Mouse (Mus musculus): ENCODE data around the gene Mrpl46.

The Mrpl46 gene

GRCm38 (mm10) chr7:78769075-78769652, 14.2 kb downstream of the Mrpl46 start:
- no peak for DNase-seq (ENCODE audit: low read depth, low spot score)

GRCm38 (mm10) chr7:78767929-78768531, 15.3 kb downstream of the Mrpl46 start:
- DNase-seq (ENCODE audit: low read depth, low spot score), result no peak

- DNase-seq (ENCODE audit: low read depth, low spot score), result peak; percentile 64
Observed at GRCm38 (mm10) chr7:78766019-78766683, 17.2 kb downstream of the Mrpl46 start.

GRCm38 (mm10) chr7:78765215-78765631, 18.1 kb downstream of the Mrpl46 start:
- DNase-seq (ENCODE audit: low read depth, low spot score), result no peak

DNA sequence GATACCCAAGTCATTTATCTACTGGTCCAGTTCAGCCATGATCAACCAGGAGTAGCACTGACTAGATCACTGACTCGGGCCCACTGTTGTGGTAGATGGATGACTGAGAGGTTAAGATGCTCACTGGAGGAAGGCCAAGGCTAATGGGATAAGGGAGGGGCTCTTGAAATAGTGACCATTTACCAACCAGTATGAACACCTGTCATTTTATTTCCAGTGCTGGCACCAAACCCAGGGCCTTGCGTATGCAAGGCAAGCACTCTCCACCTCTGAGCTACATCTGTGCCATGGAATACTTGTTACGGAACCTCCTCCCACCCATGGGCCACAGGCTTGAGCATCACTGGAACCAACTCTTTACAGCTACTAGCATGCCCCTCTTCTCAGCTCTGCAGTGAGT, 19.5 kb downstream of the Mrpl46 start:
- DNase-seq (ENCODE audit: low read depth, low spot score), result no peak

DNA sequence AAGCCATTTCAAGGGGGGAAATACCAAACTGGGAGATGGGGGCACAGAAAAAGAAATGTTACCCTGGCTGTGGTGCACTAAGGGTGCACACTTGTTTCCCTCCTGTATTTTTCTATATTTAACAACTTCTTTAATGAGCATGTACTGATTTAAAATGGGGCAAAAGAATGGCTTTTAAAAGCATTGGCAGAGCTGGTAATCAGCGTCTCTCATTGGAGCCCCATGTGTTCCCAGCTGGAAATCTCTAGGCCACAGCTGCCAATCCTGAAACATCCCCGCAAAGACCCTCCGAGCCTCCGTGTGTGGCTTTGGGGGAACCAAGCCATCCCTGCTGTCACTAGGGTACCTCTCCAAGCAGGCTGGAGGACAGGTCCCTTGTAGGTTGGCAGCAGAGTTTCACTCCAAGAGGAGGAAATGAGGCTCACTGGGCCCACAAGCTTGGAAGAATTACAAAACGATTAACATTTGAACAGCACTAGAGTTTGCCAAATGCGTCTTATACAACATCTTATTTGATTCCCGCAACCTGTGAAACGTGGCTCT, 28.8 kb downstream of the Mrpl46 start:
- peak; percentile 39 for DNase-seq (ENCODE audit: low read depth, low spot score)

DNA sequence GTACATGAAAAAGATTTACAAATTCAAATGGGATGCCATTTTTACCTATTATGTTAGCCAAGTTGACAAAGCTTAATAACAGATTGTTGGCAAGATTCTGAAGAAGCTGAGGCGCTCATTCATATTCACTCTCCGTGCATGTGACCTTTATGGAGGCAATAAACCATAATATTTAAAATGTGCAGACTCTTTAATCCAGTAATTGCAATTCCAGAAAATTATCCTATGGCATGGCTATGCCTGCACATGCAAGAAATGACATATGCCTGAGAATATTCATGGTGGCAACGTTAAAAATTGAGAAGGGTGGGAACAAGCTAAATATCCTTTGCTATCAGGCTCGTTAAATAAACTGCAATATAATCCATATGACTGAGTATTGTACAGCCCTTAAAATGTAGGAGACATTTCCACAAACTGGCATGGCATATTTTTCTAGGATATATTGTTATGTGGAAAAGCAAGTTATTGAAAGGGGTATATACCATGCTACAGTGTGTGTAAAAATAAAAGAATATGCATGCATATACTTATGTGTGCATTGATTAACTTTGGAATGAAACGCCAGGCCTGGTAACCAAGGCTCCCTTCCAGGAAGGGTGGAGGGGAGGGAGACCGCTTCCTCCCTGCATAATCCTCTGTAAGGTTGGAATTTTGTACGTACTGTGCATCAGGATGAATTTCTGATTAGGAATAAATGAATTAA, 29.4 kb downstream of the Mrpl46 start:
- peak; percentile 43 for DNase-seq (ENCODE audit: low read depth, low spot score)

- no peak for DNase-seq (ENCODE audit: low read depth, low spot score)
Observed at GRCm38 (mm10) chr7:78752961-78753360, 30.4 kb downstream of the Mrpl46 start.

GRCm38 (mm10) chr7:78743731-78744385, 39.5 kb downstream of the Mrpl46 start:
- no peak for DNase-seq (ENCODE audit: low read depth, low spot score)

- no peak for DNase-seq (ENCODE audit: low read depth, low spot score)
Observed at GRCm38 (mm10) chr7:78739351-78740000, 43.9 kb downstream of the Mrpl46 start.

- DNase-seq (ENCODE audit: low read depth, low spot score), result no peak
Observed at GRCm38 (mm10) chr7:78737614-78738210, 45.6 kb downstream of the Mrpl46 start, which contains the start of gene Ntrk3. TSS of gene Ntrk3 (minus strand) at chr7:78738012.

DNA sequence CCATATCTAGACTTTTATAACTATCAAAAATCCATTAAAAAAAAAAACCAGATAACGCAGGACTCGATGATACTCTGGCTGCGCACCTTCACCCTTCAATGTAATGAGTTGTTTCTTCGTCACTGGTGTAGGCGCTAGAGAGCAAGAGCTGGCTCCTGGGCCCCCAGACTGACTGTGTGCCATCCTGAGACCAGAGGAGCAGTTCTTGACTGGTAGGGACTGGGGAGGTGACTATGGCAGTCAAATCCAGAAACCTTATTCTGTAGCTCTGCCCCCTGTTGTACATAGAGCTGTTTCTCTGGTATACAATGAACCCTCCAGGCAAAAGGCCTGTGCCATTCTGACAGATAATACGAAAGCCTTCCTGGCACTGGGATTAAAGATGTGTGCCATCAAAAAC, 46.1 kb downstream of the Mrpl46 start:
- DNase-seq (ENCODE audit: low read depth, low spot score), result no peak

- no peak for DNase-seq (ENCODE audit: low read depth, low spot score)
Observed at GRCm38 (mm10) chr7:78731391-78731790, 51.9 kb downstream of the Mrpl46 start.

Data from brain, embryonic 18.5 days (tissue).